Mouse (Mus musculus) liver, embryonic 14.5 days (tissue): ENCODE data around the gene Irs2.

Source experiments
- CTCF ChIP-seq: IDR thresholded peaks from 2 replicates; pipeline ENCODE4 v1.5.1; 2016; ENCODE audit warnings: antibody characterized with exemption, low read depth, control low read depth
- EP300 ChIP-seq: IDR thresholded peaks from 2 replicates; pipeline ENCODE4 v1.6.1; 2016; ENCODE audit warnings: antibody characterized with exemption, low read depth

DNA sequence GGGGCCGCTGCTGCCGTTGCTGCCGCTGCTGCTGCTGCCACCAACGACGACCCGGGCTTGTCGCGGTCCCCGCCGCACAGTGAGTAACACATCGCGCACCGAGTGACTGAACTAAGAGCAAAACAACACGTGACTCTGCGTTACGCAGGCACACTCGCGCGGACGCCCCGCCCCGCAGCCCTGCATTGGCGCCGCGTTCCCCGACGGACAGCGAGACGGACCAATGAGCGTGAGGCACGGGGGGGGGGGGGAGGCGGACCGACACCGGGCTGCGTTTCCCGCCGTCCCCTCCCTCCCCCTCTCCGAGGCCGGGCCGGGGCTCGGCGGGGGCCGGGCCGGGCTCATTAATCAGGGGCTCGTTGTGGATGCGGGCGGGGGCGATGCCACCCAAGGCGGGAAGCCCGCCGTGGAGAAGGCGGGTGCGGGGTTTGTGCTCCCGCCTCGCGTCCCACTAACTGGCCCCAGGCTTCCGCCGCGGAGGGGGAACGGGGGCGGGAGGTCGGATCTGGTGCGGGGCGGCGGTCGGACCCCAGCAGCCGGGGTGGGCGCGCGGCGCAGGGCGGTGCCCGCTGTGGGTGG is 673 bp upstream of the Irs2 start:
- TF ChIP-seq CTCF (0 out of 2 replicates have a peak, but pooled peaks have one; percentile 8), EP300 (no peak)
